Mouse (Mus musculus) mature B cell (primary cell): Measurements from ENCODE around the gene Myo5a.

Experiments used
- in situ Hi-C: fragments of 300-500 bp; cut with MboI; formaldehyde crosslinking; loops from 2 replicates; pipeline ENCODE4 v1.14.3; 2019

Myo5a gene

GRCm38 (mm10) chr9:75071706-75072192 is 934 bp downstream of the Myo5a start:
- in situ Hi-C loops = no loop called here

GRCm38 (mm10) chr9:75072361-75072760 is 1.5 kb downstream of the Myo5a start:
- in situ Hi-C loops = no loop called here

DNA sequence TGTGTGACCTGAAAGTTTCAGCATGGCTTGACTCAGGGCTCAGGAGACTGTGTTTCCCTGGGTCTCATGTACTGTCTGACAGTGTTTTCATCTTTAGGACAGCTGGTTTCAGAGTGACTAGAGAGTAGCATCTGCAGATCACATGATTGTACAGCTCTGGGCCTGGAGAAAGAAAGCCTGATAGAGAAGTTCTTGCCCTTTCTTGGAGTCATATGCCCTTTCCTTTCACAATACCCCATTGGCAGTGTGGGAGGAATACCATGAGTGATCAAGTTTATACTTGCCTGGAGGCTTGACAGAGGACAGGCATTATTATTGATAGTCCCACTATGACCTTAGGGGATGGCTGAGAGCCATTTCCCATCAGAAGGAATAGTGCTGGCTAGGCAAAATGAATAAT is 6.4 kb downstream of the Myo5a start:
- in situ Hi-C loops = no loop called here

DNA sequence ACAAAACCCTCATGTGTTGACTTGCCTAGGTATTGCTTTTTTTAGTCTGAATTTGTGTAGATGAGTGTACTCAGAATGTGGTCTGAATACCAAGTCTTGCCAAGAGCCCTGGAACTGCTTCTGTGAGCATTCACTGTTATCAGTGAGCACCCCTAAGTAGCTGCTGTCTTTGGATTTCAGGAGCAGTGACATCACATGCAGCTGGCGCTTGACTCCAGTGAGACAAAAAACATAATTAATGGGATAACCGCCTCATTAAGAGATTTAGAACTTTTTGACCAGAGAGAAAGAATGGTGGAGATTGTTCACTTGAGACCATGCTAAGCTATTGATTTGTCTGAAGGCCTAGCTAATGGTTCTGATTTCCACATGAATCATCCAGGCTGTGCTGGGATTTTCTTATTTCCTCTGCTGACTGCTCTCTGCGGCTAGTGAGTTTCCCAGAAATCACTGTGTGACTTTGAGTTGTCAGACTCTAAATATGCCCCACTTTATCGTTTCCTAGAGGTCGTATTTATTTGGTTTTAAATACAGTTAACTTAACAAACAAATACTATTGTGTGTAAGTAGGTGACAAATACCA is 14.5 kb downstream of the Myo5a start:
- in situ Hi-C loops = no loop called here

GRCm38 (mm10) chr9:75087823-75088222 is 17.0 kb downstream of the Myo5a start:
- in situ Hi-C loops = no loop called here

GRCm38 (mm10) chr9:75089285-75089684 is 18.5 kb downstream of the Myo5a start:
- in situ Hi-C loops = no loop called here

DNA sequence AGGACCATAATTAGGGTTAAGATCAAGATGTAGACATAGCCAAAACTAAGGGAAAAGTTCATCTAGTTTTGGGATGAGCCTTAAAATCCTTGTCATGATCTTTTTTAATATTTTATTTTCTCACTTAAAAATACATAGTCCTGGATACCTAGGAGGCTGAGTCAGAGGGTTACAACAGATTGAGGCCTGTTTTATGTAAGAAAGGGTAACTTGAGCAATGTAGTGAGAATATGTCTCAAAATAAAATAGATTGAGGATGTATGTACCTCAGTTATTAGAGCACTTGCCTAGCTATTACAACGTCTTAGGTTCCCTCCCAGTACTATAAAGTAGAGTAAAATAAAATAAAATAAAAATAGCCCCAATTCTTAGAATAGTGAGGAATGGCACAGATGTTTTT is 21.3 kb downstream of the Myo5a start:
- in situ Hi-C loops = no loop called here

- in situ Hi-C loops = no loop called here
These were observed 23.9 kb downstream of the Myo5a start for GRCm38 (mm10) chr9:75094762-75095161.

GRCm38 (mm10) chr9:75098937-75099336 is 28.1 kb downstream of the Myo5a start:
- in situ Hi-C loops = no loop called here

- in situ Hi-C loops = no loop called here
These were observed 29.5 kb downstream of the Myo5a start for GRCm38 (mm10) chr9:75100157-75100781.

DNA sequence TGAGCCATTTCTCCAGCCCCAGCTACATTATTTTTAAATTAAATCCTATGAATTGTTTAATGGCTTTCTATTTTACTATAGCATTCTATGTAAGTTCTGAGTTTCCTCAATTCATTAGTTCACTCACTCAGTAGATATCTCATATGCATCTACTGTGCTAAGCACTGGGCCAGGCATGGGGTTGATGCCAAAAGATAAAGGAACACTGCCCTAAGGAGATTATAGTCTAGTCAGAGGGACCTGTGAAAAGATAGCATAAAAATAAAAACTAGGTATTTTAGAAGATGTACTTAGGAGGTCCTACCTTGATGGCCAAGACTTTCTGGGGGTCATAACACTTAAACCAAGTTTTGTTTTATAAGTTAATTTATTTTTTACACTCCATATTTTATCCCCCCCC is 31.3 kb downstream of the Myo5a start:
- in situ Hi-C loops = no loop called here

DNA sequence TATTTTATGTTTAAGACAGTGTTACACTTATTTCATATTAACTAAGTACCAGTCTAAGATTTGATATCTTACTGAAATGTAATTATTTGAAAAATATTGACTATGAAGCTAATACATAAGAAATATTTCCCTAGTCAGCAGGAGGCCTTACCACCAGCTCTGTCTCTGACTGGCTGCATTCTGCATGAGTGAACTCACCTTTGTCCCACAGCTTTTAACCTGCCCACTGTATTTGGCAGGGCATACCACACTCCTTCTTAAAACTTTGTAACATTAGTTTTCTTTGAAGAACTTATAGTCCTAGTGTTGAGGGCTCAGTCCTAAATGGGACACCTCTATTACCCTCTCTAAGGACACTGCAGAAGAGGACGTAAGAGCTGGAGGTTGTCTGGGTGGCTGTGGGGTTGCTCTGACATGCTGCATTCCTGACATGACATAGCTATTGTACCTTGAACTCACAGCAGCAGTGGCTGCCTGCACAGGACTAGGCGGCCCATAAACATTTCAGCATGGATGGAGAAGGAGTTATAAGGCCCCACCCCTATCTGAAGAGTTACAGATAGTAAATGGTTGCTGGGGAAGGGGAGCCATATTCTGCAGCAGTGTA is 45.9 kb downstream of the Myo5a start:
- in situ Hi-C loops = no loop called here

DNA sequence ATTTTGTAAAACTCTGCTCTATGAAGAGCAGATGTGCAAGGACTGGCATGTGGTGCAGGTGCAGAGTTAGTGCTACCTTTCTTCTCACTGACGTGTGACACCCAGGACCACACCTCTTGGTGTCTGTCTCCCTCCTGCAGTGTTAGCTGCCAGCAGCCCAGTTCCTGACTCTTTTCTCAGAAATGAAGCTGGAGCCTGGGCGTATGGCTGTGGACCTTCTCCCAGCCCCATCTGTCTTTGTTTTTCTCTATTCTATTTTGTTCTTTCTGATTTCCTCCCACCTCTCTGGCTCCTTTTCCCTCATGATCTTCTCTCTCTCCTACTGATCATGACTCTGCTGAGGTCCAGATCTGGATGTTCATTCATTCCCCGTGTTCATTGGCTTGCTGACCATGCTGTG is 50.3 kb downstream of the Myo5a start:
- in situ Hi-C loops = no loop called here

- in situ Hi-C loops = no loop called here
These were observed 53.4 kb downstream of the Myo5a start for GRCm38 (mm10) chr9:75124201-75124721.

DNA sequence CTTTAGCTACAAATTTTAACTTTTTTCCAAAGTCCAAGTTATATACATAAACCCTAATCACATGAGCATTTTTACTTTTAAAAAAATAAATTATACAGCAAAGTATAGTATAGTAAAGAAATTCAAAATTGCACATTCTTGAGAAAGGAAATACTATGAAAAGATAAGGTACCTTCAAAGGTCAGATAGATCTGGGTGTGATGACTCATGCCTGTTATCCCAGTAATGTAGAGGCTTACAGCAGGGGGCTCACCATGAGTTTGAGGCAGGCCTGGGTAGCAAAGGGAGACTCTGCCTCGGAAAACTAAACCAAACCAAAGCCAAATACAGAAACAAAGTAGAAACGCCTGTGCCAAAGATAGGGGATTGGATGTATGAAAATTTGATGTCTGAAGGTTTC is 59.7 kb downstream of the Myo5a start:
- in situ Hi-C loops = no loop called here

- in situ Hi-C loops = no loop called here
These were observed 76.1 kb downstream of the Myo5a start for GRCm38 (mm10) chr9:75146911-75147310.

DNA sequence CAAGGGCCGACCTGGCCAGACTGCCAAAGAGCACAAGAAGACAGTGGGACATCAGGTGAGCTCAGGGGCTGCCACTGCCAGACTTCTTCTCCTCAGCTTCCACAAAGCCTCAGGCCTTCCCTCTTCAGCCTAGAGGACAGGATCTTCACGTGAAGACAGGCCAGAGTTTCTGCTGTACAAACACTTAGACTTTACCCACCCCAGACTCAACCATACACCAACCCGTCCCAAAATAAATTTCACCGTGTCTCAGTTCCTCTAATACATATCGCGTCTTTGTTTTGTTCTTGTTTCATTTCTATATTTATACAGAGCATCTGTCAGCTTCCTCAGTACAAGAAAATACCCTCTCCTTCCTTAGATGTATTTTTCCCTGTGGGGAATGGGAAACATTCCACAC is 89.7 kb downstream of the Myo5a start:
- in situ Hi-C loops = no loop called here

DNA sequence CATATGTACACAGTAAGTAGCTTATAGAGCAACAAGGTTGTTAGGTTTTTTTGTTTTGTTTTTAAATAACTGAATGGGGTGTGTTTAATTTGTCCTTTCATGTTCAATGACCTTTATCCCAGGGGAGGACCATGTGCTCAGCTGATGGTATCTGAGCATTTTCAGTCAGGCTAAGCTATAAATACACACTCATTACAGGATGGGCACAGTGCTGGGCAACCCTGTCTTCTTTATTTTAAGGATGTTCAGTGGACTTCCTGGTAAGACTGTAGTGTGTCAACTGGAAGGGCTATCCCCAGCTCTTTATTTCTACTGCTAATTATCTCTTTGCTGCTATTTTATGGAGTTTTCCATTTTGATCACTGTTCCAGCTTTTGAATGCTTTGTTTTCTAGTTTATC is 92.8 kb downstream of the Myo5a start:
- in situ Hi-C loops = no loop called here

- in situ Hi-C loops = no loop called here
These were observed 100.9 kb downstream of the Myo5a start for GRCm38 (mm10) chr9:75171721-75172120.

DNA sequence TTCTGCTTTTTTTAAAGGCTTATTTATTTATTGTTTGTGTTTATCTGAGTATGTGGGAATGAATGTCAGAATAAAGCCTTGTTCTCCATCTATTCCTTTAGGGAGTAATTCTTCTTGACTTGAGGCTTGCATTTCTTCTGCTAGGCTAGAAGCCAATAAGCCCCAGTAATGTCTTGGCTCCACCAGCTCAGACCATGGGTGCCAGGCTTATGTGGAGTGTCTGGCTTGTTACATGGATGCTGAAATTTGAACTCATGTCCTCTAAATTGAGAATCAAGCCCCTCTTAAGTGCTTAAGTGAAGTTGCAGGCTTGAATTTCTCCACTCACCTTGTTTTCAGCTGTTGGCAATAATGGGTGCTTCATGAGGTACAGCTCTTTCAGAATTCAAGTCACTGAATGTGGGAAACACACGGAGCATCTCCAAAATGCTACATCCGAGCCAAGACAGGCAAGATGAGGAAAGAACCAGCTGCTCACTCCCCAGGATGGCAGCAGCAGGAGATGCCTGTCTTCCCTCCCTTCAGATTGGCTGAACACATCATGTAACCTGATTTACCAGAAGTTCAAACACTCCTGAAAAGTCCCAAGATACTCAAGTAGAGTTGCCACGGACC is 116.9 kb downstream of the Myo5a start:
- in situ Hi-C loops = no loop called here

- in situ Hi-C loops = no loop called here
These were observed 123.0 kb downstream of the Myo5a start for GRCm38 (mm10) chr9:75193858-75194257.

GRCm38 (mm10) chr9:75196335-75196734 is 125.5 kb downstream of the Myo5a start:
- in situ Hi-C loops = no loop called here

DNA sequence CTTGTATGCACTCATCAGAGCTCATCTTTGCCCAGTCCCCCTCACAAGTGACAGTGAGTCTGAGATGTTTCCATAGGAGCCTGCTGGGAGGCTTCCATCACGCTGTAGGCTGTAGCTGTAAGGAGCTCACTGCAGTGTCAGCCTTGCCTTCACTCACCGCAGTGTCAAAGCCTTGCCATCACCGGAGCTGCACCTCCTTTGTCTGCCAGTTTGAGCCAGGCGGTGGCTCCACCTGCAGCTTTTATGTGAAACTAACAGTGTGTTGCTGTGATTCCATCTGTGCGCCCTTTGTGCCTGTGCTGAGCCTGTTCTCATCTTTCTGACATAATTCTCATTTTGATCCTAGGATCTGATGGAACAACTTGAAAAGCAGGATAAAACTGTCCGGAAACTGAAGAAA is 126.5 kb downstream of the Myo5a start:
- in situ Hi-C loops = no loop called here
